Mouse (Mus musculus): ENCODE results near the gene Zfp385a. TPM values are rescaled to one million over a fixed set of nuclear protein-coding genes. Genes with fewer than 3 reads are reported as not detected.

The Zfp385a gene
- polyA plus RNA-seq, 1 experiment = 84.7 TPM

DNA sequence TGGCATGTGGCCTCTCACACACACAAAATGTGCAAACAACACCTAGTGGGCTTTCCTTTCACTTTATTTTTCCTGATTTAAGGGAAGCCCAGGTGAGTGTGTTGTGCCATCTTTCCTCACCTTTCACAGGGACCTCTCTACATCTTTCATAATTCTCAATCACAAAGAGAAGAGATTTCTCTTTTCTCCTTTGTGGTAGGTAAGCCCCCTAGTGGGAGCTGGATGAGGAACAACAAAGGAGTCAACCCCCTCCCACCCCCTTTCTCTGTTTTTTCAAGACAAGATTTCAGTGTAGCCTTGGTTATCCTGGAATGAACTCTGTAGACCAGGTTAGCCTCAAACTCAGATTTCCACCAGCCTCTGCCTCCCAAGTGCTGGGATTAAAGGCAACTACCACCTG is 3.7 kb upstream of the Zfp385a start:
- H3K4me3 ChIP-seq (ENCODE audit: control insufficient read depth, low read depth, low read length) = no peak overlapping the region
- TF ChIP-seq POLR2A (IDR thresholded peaks at IDR 0.05; ENCODE audit: control insufficient read depth, low read depth, low read length) = no peak
- TF ChIP-seq CTCF (IDR thresholded peaks at IDR 0.05; ENCODE audit: control insufficient read depth, insufficient read depth, insufficient replicate concordance, low read depth, low read length) = no peak
- H3K36me3 ChIP-seq (ENCODE audit: control insufficient read depth, insufficient read depth, low read length) = no peaks in the 10 kb centered on the region
- H3K27ac ChIP-seq (ENCODE audit: control insufficient read depth, insufficient read depth, low read depth, low read length) = no peak overlapping the region
- no peaks in the 10 kb centered on the region; the same call in 1 of the 2 replicates for H3K27me3 ChIP-seq (ENCODE audit: control insufficient read depth, insufficient read depth, low read length)
- peaks cover 12% of the 10 kb centered on the region for H3K4me1 ChIP-seq (ENCODE audit: control insufficient read depth, insufficient read depth, low read length)

DNA sequence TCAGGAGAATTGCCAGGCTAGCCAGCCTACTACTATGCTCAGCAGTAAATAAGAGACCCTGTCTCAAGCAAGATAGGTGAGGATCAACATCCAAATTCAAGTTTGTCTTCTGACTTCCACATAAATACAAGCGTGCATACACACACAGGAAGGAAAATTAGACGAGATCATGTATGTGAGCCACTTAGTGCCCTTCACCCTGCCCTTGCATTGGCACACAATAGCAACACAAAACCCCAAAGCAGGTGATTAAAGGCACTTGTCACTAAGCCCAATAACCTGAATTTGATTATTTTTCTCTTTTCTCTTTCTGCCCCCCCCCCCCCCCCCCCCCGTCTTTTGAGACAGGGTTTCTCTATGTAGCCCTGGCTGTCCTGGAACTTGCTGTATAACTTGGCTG is 3.1 kb upstream of the Zfp385a start:
- Histone ChIP-seq H3K27me3 (ENCODE audit: control insufficient read depth, insufficient read depth, low read length) (no peaks in the 10 kb centered on the region; the same call in 1 of the 2 replicates), H3K27ac (ENCODE audit: control insufficient read depth, insufficient read depth, low read depth, low read length) (no peak overlapping the region), H3K4me1 (ENCODE audit: control insufficient read depth, insufficient read depth, low read length) (peaks cover 12% of the 10 kb centered on the region), H3K36me3 (ENCODE audit: control insufficient read depth, insufficient read depth, low read length) (no peaks in the 10 kb centered on the region), H3K4me3 (ENCODE audit: control insufficient read depth, low read depth, low read length) (no peak overlapping the region)
- TF ChIP-seq CTCF (IDR thresholded peaks at IDR 0.05; ENCODE audit: control insufficient read depth, insufficient read depth, insufficient replicate concordance, low read depth, low read length) (no peak), POLR2A (IDR thresholded peaks at IDR 0.05; ENCODE audit: control insufficient read depth, low read depth, low read length) (no peak)

DNA sequence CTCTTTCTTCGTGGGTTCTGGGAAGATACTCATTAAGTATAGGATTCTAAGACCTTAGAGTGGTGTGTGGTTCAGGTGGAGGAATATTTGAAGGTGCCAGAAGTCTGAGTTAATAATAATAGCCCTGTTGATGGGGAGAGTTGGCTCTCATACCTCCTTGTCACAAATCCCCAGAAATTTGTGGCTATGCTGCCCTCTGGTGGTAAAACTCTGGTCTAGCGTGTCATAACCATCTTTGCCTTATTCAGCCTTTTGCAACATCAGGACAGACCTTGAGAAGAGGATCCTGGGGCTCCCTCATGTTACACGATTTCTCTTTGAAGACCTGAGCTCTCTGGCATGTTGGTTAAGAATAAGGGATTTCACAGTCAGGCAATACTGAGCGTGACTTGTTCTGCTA is 2.5 kb upstream of the Zfp385a start:
- H3K27me3 ChIP-seq (ENCODE audit: control insufficient read depth, insufficient read depth, low read length) = no peaks in the 10 kb centered on the region; the same call in 1 of the 2 replicates
- TF ChIP-seq CTCF (IDR thresholded peaks at IDR 0.05; ENCODE audit: control insufficient read depth, insufficient read depth, insufficient replicate concordance, low read depth, low read length) (peak; percentile 19; the same call in 1 of the 2 replicates), POLR2A (IDR thresholded peaks at IDR 0.05; ENCODE audit: control insufficient read depth, low read depth, low read length) (no peak)
- no peaks in the 10 kb centered on the region for H3K36me3 ChIP-seq (ENCODE audit: control insufficient read depth, insufficient read depth, low read length)
- no peak overlapping the region for H3K27ac ChIP-seq (ENCODE audit: control insufficient read depth, insufficient read depth, low read depth, low read length)
- peaks cover 12% of the 10 kb centered on the region for H3K4me1 ChIP-seq (ENCODE audit: control insufficient read depth, insufficient read depth, low read length)
- no peak overlapping the region for H3K4me3 ChIP-seq (ENCODE audit: control insufficient read depth, low read depth, low read length)

DNA sequence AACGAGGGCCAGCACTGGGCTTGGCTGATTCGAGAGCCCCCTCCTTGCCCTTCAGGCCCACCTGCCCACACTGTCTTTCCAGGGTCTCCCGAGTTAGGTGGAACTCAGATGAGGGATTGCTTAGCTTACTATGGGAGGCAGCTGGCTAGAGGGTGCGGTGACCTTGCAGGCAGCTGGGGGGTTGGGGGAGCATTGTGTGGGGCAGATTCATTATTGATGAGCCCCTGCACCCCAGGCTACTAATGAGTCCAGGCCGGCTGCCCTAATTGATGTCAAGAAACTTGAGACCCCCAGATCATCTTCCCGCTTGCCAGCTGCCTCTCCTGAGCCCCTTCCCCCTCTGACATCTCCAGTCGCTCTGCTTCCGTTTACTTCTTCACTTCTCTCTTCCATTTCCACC is 1.7 kb upstream of the Zfp385a start:
- Histone ChIP-seq H3K27ac (ENCODE audit: control insufficient read depth, insufficient read depth, low read depth, low read length) (no peak overlapping the region), H3K4me1 (ENCODE audit: control insufficient read depth, insufficient read depth, low read length) (peaks cover 12% of the 10 kb centered on the region)
- TF ChIP-seq POLR2A (IDR thresholded peaks at IDR 0.05; ENCODE audit: control insufficient read depth, low read depth, low read length) (no peak), CTCF (IDR thresholded peaks at IDR 0.05; ENCODE audit: control insufficient read depth, insufficient read depth, insufficient replicate concordance, low read depth, low read length) (no peak)

DNA sequence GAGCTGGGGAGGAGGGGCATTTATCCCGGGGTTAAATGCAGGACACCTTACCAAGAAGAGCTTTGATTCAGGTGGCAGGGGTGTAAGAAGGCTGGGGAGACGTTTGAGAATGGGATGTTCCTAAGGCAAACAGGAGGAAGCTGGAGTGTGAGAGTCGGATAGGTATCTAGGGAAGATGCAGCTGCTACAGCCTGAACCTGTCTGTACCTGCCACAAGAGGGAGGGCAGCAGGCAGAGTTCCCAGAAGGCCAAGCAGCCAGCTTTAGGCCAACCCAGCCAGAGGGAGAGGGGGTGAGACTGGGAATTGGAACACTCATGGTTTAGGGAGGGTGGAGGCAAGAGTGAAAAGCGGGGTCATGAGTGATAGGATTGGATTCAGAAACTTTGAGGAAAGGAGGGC is 893 bp upstream of the Zfp385a start:
- no peak overlapping the region for H3K4me3 ChIP-seq (ENCODE audit: control insufficient read depth, low read depth, low read length)
- H3K4me1 ChIP-seq (ENCODE audit: control insufficient read depth, insufficient read depth, low read length) = peaks cover 12% of the 10 kb centered on the region
- TF ChIP-seq CTCF (IDR thresholded peaks at IDR 0.05; ENCODE audit: control insufficient read depth, insufficient read depth, insufficient replicate concordance, low read depth, low read length) (no peak), POLR2A (IDR thresholded peaks at IDR 0.05; ENCODE audit: control insufficient read depth, low read depth, low read length) (no peak)
- no peak overlapping the region for H3K27ac ChIP-seq (ENCODE audit: control insufficient read depth, insufficient read depth, low read depth, low read length)
- H3K27me3 ChIP-seq (ENCODE audit: control insufficient read depth, insufficient read depth, low read length) = no peaks in the 10 kb centered on the region; the same call in 1 of the 2 replicates
- H3K36me3 ChIP-seq (ENCODE audit: control insufficient read depth, insufficient read depth, low read length) = no peaks in the 10 kb centered on the region

More for the DNA sequence above, 1.7 kb upstream of the Zfp385a start:
- no peaks in the 10 kb centered on the region; the same call in 1 of the 2 replicates for H3K27me3 ChIP-seq (ENCODE audit: control insufficient read depth, insufficient read depth, low read length)
- H3K4me3 ChIP-seq (ENCODE audit: control insufficient read depth, low read depth, low read length) = no peak overlapping the region
- H3K36me3 ChIP-seq (ENCODE audit: control insufficient read depth, insufficient read depth, low read length) = no peaks in the 10 kb centered on the region

DNA sequence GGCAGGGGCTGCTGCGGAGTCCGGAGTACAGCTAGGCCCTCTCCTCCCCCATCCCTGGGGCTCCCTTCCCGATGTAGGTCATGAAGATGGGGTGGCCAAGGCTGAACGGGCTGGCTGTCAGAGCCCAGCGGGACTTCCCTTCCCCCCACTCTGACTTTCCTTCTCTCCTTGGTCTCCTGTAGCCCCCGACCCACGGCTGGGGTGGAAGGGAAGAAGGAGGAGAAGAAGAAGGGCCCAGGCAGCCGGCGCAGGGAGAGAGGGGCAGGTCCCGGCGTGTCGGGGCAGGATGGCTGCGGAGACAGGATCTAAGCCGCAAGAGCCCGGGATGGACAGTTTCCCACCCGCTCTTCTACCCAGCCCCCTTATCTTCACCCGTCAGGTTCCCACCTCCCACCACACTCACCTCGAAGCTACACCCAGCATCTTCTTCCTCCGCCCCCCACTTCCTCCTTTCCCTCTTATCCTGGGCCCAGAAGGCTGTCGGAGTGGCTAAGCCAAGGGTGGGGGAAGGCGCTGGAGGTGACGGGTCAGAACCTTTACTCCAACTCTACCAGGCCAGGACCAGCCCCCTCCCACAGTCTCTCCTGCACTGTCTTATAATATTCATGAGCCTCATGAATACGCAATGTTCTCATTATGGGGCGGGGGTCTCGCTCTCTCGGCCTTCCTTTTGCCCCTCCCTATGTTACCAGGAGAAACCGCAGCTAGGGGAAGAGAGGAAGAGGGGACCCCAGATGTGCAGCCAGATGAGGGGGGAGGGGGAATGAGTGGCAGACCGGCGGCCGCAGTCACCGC is 530 bp downstream of the Zfp385a start:
- Histone ChIP-seq H3K4me1 (ENCODE audit: control insufficient read depth, insufficient read depth, low read length) (peaks cover 12% of the 10 kb centered on the region), H3K27ac (ENCODE audit: control insufficient read depth, insufficient read depth, low read depth, low read length) (no peak overlapping the region)
- TF ChIP-seq POLR2A (IDR thresholded peaks at IDR 0.05; ENCODE audit: control insufficient read depth, low read depth, low read length) (no peak), CTCF (IDR thresholded peaks at IDR 0.05; ENCODE audit: control insufficient read depth, insufficient read depth, insufficient replicate concordance, low read depth, low read length) (no peak)

DNA sequence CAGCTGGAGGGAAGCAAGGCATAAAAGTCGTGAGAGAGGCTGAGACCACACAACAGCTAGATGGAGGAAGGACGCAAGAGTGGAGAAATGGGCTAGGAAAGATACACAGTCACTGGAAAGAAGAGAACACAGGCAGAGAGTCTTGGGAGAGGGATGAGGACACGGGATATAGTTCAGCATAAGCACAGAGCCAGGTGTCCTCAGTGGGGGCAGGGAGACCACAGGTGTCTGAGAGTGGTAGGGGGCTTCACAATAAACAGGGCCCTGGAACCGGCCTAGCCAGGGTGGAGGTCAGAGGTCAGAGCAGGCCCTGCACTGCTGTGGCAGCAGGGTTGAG is 1.1 kb downstream of the Zfp385a start:
- H3K36me3 ChIP-seq (ENCODE audit: control insufficient read depth, insufficient read depth, low read length) = no peaks in the 10 kb centered on the region
- no peak overlapping the region for H3K4me3 ChIP-seq (ENCODE audit: control insufficient read depth, low read depth, low read length)
- H3K27me3 ChIP-seq (ENCODE audit: control insufficient read depth, insufficient read depth, low read length) = no peaks in the 10 kb centered on the region; the same call in 1 of the 2 replicates
- H3K4me1 ChIP-seq (ENCODE audit: control insufficient read depth, insufficient read depth, low read length) = peaks cover 12% of the 10 kb centered on the region
- TF ChIP-seq CTCF (IDR thresholded peaks at IDR 0.05; ENCODE audit: control insufficient read depth, insufficient read depth, insufficient replicate concordance, low read depth, low read length) (no peak), POLR2A (IDR thresholded peaks at IDR 0.05; ENCODE audit: control insufficient read depth, low read depth, low read length) (no peak)
- H3K27ac ChIP-seq (ENCODE audit: control insufficient read depth, insufficient read depth, low read depth, low read length) = no peak overlapping the region

More for the DNA sequence above, 530 bp downstream of the Zfp385a start:
- Histone ChIP-seq H3K27me3 (ENCODE audit: control insufficient read depth, insufficient read depth, low read length) (no peaks in the 10 kb centered on the region; the same call in 1 of the 2 replicates), H3K4me3 (ENCODE audit: control insufficient read depth, low read depth, low read length) (peak overlapping the region; percentile 63), H3K36me3 (ENCODE audit: control insufficient read depth, insufficient read depth, low read length) (no peaks in the 10 kb centered on the region)

All from testis, adult 2 months (tissue).